Mouse (Mus musculus): ENCODE results near the gene Hsf2. TPM values are rescaled to one million over a fixed set of nuclear protein-coding genes. Genes with fewer than 3 reads are reported as not detected.
"Not testable (repeated sequence)": the region's sequence is repeated elsewhere in the genome, so short reads cannot be mapped to it uniquely, and the experiment has no call there.

Hsf2 gene
- polyA plus RNA-seq, 1 experiment from 2014 or later, result 26.2 TPM

DNA sequence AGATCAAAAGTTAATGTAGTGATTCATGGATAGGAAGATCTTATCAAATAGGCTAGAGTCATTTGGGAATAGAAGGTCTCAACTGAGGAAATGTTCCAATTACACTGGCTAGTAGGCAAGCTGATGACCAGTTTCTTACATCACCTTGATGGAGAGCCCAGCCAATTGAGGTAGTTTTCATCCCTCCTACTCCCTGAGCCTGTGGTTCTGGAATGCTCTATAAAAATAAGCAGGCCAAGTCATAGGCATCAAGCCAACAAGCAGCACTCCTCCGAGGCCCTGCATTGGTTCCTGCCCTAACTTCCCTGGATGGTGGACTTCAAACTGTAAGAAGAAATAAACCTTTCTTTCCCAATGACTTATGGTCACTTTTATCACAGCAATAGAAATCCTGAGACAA is 29.1 kb downstream of the Hsf2 start:
- WGBS, result 63% methylated on average over 1 of the region's 1 CpGs
- DNase-seq (ENCODE audit: low spot score) (peak; percentile 33), ATAC-seq (replicated peaks; ENCODE audit: low FRiP score, low read depth) (no peak)
- H3K4me3 ChIP-seq (replicated peaks; ENCODE audit: low read depth, low read length), result no peak overlapping the region
- H3K27me3 ChIP-seq (ENCODE audit: insufficient read depth, low read length), result no peaks in the 10 kb centered on the region
- no peak overlapping the region for H3K27ac ChIP-seq
- no peak overlapping the region for H3K4me2 ChIP-seq (ENCODE audit: low read length)
- H3K36me3 ChIP-seq (ENCODE audit: insufficient read depth, low read length), result peaks cover 39% of the 10 kb centered on the region
- no peak for TF ChIP-seq CTCF (IDR thresholded peaks at IDR 0.05; ENCODE audit: low read depth)
- no peak overlapping the region for H3K9ac ChIP-seq (ENCODE audit: low read depth, low read length)
- no peaks in the 10 kb centered on the region for H3K9me3 ChIP-seq (replicated peaks; ENCODE audit: low read length)
- H3K4me1 ChIP-seq (replicated peaks; ENCODE audit: insufficient read depth, low read length), result no peaks in the 10 kb centered on the region

DNA sequence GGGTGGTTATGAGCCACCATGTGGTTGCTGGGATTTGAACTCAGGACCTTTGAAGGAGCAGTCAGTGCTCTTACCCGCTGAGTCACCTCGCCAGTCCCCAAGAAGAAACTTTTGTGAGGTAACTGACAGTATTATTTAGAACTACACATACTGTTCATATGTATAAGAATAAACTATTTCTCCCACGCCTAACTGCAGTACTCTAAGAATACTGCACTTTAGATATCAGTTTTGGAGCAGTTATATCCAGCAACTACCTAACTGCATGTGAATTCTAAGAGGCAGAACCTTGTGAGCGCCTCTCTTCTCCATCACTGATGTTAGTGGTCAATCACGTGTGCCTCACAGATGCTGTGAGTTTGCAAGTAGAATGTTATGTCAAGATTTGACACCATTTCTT is 40.3 kb downstream of the Hsf2 start:
- peaks cover 12% of the 10 kb centered on the region for H3K4me1 ChIP-seq (replicated peaks; ENCODE audit: insufficient read depth, low read length)
- H3K36me3 ChIP-seq (ENCODE audit: insufficient read depth, low read length), result peaks cover 25% of the 10 kb centered on the region
- no peak overlapping the region for H3K9ac ChIP-seq (ENCODE audit: low read depth, low read length)
- H3K27ac ChIP-seq, result no peak overlapping the region
- ATAC-seq (replicated peaks; ENCODE audit: low FRiP score, low read depth), result no peak
- no peak for TF ChIP-seq CTCF (IDR thresholded peaks at IDR 0.05; ENCODE audit: low read depth)
- DNase-seq (ENCODE audit: low spot score), result no peak
- H3K4me3 ChIP-seq (replicated peaks; ENCODE audit: low read depth, low read length), result no peak overlapping the region
- H3K27me3 ChIP-seq (ENCODE audit: insufficient read depth, low read length), result no peaks in the 10 kb centered on the region
- H3K9me3 ChIP-seq (replicated peaks; ENCODE audit: low read length), result no peaks in the 10 kb centered on the region
- 92% methylated on average over 5 of the region's 5 CpGs for WGBS
- H3K4me2 ChIP-seq (ENCODE audit: low read length), result no peak overlapping the region

DNA sequence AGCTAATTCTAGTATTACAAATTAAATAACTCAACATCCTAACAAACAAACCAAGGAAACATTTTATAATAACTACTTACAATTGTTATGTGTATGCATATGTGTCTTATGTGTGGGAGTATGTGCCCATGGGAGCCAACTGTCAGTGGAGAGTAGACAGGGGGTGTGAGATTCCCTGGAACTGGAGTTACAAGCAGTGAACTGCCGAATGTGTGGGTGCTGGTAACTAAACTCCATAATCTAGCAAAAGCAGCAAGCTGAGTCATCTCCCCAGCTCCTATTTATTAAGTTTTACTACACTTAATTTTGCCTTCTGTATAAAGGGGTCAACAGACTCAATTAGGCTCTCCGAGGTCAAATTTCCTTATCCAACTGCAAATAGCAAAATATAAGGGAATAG is 44.9 kb downstream of the Hsf2 start:
- Histone ChIP-seq H3K27ac (no peak overlapping the region), H3K4me3 (replicated peaks; ENCODE audit: low read depth, low read length) (peak overlapping the region; percentile 95), H3K9me3 (replicated peaks; ENCODE audit: low read length) (no peaks in the 10 kb centered on the region), H3K36me3 (ENCODE audit: insufficient read depth, low read length) (peaks cover 4% of the 10 kb centered on the region; the same call in 1 of the 2 replicates), H3K27me3 (ENCODE audit: insufficient read depth, low read length) (no peaks in the 10 kb centered on the region), H3K9ac (ENCODE audit: low read depth, low read length) (no peak overlapping the region; the same call in 1 of the 2 replicates), H3K4me2 (ENCODE audit: low read length) (peak overlapping the region; percentile 64), H3K4me1 (replicated peaks; ENCODE audit: insufficient read depth, low read length) (peaks cover 12% of the 10 kb centered on the region)
- DNase-seq (ENCODE audit: low spot score) (peak; percentile 14), ATAC-seq (replicated peaks; ENCODE audit: low FRiP score, low read depth) (no peak)
- no peak for TF ChIP-seq CTCF (IDR thresholded peaks at IDR 0.05; ENCODE audit: low read depth)
- WGBS, result 43% methylated on average over 2 of the region's 2 CpGs

DNA sequence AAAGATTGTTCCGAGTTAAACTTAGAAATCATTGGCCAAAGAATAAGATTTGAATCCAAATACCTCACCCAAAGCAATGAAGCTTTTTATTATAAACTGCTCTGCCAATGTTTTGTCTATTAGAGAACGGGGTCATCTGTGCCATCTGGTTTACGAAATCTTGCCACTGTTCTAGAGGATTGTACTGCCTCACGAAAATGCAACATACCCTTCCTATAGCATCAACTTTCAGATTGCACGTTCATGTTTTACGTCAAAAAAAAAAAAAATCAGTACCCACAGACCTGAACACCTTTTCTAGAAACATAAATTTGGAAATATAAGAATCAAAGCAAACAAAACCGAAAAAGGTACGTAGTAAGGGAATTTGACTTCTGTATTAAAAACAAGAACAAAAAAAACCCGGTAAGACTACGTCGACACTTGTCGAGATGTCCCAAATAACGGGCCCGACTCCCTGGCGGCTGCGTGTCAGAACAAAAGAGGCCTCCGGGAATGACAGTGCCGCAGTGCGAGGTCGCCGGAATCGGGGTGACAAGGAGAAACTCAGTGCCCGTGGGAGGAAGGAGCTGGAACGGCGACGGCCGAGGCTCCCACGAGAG is 45.5 kb downstream of the Hsf2 start:
- Histone ChIP-seq H3K4me3 (replicated peaks; ENCODE audit: low read depth, low read length) (peak overlapping the region; percentile 95), H3K27me3 (ENCODE audit: insufficient read depth, low read length) (no peaks in the 10 kb centered on the region), H3K9ac (ENCODE audit: low read depth, low read length) (peak overlapping the region; percentile 92), H3K27ac (peak overlapping the region; percentile 93), H3K4me2 (ENCODE audit: low read length) (peak overlapping the region; percentile 64), H3K36me3 (ENCODE audit: insufficient read depth, low read length) (peaks cover 2% of the 10 kb centered on the region; the same call in 1 of the 2 replicates), H3K9me3 (replicated peaks; ENCODE audit: low read length) (no peaks in the 10 kb centered on the region), H3K4me1 (replicated peaks; ENCODE audit: insufficient read depth, low read length) (peaks cover 12% of the 10 kb centered on the region)
- no peak for TF ChIP-seq CTCF (IDR thresholded peaks at IDR 0.05; ENCODE audit: low read depth)
- 3% methylated on average over 28 of the region's 28 CpGs for WGBS
- peak; percentile 5 for DNase-seq (ENCODE audit: low spot score)
- no peak; the same call in 1 of the 2 replicates for ATAC-seq (replicated peaks; ENCODE audit: low FRiP score, low read depth)

DNA sequence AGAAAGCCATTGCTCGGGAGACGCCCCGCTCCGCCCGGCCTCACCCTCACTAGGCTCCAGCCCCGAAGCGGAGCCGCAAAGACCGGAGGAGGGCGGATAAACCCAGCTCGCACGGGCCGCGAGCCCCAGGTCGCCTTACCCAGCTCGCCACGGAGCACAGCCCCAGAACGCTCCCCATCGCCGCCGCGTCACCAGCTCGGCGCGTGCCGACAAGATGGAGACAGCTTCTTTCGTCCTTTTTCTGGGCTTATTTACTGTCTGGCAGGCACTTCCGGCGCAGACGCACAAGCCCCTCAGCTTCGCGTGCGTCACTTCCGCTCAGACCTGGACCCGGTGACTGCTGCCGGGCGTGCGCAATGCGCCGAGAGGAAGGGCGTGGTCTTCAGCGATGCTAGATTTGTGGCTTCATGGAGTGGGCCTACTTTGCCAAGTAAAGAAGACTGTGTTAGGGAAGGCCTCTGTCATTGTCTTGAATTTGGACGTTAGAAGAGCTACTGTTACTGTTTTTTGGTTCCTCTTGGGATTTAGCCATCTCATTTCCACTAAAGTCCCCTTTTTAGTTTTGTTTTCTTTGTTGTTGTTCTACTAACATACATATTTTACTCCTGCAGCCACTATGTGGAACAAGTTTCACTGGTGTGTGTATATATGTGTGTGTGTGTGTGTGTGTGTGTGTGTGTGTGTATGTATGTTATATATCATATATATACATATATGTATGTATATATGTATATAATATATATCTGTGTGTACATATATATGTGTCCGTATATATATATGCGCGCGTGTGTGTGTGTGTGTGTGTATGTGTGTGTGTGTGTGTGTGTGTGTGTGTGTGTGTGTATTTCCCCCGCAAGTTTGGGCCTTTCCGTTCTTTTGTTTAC is 46.3 kb downstream of the Hsf2 start, which contains the start of gene Serinc1:
Gene Serinc1 (minus strand): TSS at position 313 of the 884 bp plus-strand sequence.
- H3K4me2 ChIP-seq (ENCODE audit: low read length), result peak within 1 kb of the TSS; percentile 64
- TF ChIP-seq CTCF (IDR thresholded peaks at IDR 0.05; ENCODE audit: low read depth), result no peak
- H3K27ac ChIP-seq, result peak within 1 kb of the TSS; percentile 93
- H3K4me1 ChIP-seq (replicated peaks; ENCODE audit: insufficient read depth, low read length), result peaks cover 12% of the 10 kb centered on the region
- DNase-seq (ENCODE audit: low spot score) (peak; percentile 98), ATAC-seq (replicated peaks; ENCODE audit: low FRiP score, low read depth) (peak; percentile 100)
- peak within 1 kb of the TSS; percentile 92 for H3K9ac ChIP-seq (ENCODE audit: low read depth, low read length)
- WGBS, result 12% methylated on average over 48 of the region's 49 CpGs
- H3K36me3 ChIP-seq (ENCODE audit: insufficient read depth, low read length), result no peaks in the 10 kb centered on the region
- no peaks in the 10 kb centered on the region for H3K9me3 ChIP-seq (replicated peaks; ENCODE audit: low read length)
- no peaks in the 10 kb centered on the region for H3K27me3 ChIP-seq (ENCODE audit: insufficient read depth, low read length)
- H3K4me3 ChIP-seq (replicated peaks; ENCODE audit: low read depth, low read length), result peak within 1 kb of the TSS; percentile 95

DNA sequence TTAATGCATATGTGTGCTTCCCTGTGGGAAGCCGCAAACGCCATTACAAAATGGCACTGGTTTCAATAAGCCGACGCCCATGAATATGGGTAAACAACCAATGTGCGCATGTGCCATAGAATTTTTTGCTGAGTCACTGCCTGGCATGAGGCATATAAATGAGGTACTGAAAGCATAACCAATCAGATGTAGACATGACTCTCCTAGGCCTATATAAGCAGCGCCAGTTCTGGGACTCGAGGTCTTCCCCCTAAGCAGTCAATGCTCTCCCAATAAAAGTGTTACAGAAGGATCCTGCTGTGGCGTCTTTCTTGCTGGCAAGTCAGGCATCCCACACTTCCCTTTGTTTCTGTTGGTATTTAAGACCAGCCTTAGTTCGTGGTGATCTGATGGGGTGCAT is 57.7 kb downstream of the Hsf2 start:
- not testable (repeated sequence) for H3K36me3 ChIP-seq (ENCODE audit: insufficient read depth, low read length)
- 90% methylated on average over 9 of the region's 9 CpGs for WGBS

More for the DNA sequence above, 57.7 kb downstream of the Hsf2 start:
- not testable (repeated sequence) for DNase-seq (ENCODE audit: low spot score); H3K4me1 ChIP-seq (replicated peaks; ENCODE audit: insufficient read depth, low read length); H3K9me3 ChIP-seq (replicated peaks; ENCODE audit: low read length); H3K9ac ChIP-seq (ENCODE audit: low read depth, low read length); ATAC-seq (replicated peaks; ENCODE audit: low FRiP score, low read depth); H3K27me3 ChIP-seq (ENCODE audit: insufficient read depth, low read length); H3K27ac ChIP-seq; H3K4me2 ChIP-seq (ENCODE audit: low read length); H3K4me3 ChIP-seq (replicated peaks; ENCODE audit: low read depth, low read length)

Measured in kidney, postnatal 0 days (tissue).